Mouse (Mus musculus): Measurements from ENCODE around the gene Aph1a. TPM values are rescaled to one million over a fixed set of nuclear protein-coding genes. Genes with fewer than 3 reads are reported as not detected.
"Not testable (repeated sequence)": the region's sequence is repeated elsewhere in the genome, so short reads cannot be mapped to it uniquely, and the experiment has no call there.

Aph1a gene
- polyA plus RNA-seq, 1 experiment from 2014 or later = 34.9 TPM

DNA sequence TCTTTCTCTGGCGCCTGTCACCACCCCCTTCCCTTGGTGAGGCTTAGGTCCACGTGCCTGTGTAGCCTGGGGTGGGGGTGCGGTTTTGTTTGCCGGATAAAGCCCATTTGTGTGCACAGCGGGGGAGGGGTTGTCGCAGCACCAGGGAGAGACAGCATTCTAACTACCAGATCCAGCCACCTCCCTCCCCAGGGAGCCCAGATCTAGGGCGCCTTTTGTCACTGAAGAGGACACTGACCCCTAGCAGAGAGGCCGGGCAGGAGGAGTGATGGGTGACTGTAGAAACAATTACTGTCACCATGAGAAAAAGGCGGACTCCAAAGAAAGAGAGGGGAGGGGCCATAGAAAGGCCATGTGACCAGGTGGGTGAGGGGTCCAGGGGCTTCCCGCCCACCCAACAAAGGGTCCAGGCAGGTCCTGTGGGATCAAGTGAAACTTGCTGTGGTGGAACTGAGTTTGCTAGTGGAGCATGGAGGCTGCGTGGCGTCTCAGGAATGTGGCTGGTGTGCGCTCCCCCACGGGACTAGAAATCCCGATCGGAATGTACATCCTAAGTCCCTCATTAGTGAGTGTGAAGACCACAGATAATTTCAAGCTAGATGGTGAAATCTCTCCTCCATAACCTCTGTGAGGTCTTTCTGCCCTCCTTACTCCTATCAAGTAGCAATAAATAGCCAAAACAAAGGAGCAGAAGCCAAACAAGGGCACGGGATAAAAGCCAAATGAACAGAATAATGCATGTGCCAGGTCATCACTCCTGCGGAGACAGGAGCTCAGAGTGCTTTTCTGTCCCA lies 11.6 kb downstream of the Aph1a start:
- Histone ChIP-seq H3K36me3 (replicated peaks; ENCODE audit: control insufficient read depth, insufficient read depth) (no peaks in the 10 kb centered on the region), H3K9me3 (ENCODE audit: control insufficient read depth, low read length) (no peaks in the 10 kb centered on the region), H3K4me3 (replicated peaks; ENCODE audit: low read length) (peak overlapping the region; percentile 27), H3K4me1 (replicated peaks; ENCODE audit: control insufficient read depth, insufficient read depth, low read length) (peaks cover 21% of the 10 kb centered on the region), H3K27me3 (ENCODE audit: control insufficient read depth, insufficient read depth, low read length) (peaks cover 20% of the 10 kb centered on the region; the same call in 1 of the 2 replicates), H3K4me2 (replicated peaks) (peak overlapping the region; percentile 62), H3K27ac (no peak overlapping the region), H3K9ac (peak overlapping the region; percentile 38)
- DNase-seq (ENCODE audit: low spot score) = no peak
- WGBS = under 1% methylated on average over 18 of the region's 18 CpGs
- 0 out of 2 replicates have a peak, but pooled peaks have one; percentile 35 for ATAC-seq (ENCODE audit: low FRiP score)

DNA sequence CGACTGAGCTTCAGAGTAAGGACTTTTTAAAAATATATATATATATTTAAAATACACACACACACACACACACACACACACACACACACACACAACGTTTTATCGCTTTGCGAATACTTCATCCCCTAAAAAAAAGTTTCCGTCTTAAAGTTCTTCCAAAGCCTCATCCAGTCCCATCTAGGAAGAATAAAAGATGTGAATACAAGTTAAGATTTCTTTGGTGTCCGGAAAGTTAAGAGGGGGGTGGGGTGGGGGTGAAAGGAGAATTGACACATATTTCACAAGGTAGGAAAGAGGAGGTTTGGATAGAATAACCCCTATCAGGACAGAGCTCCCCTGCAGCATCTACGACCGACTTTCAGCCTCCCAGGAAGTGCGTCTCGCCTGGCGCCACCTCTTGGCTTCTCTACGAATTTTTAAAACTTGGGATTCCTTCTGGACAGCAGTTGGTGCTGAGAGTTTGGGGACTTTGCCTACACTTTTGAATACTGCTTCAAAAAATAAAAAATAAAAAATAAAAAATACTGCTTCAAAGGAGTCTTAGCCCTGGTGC lies 12.2 kb downstream of the Aph1a start:
- peak overlapping the region; percentile 62 for H3K4me2 ChIP-seq (replicated peaks)
- H3K4me1 ChIP-seq (replicated peaks; ENCODE audit: control insufficient read depth, insufficient read depth, low read length) = peaks cover 21% of the 10 kb centered on the region
- DNase-seq (ENCODE audit: low spot score) (peak; percentile 72), ATAC-seq (ENCODE audit: low FRiP score) (no peak)
- no peaks in the 10 kb centered on the region for H3K9me3 ChIP-seq (ENCODE audit: control insufficient read depth, low read length)
- WGBS = 1% methylated on average over 12 of the region's 12 CpGs
- H3K4me3 ChIP-seq (replicated peaks; ENCODE audit: low read length) = 0 out of 2 replicates have a peak overlapping the region, but pooled peaks have one; percentile 27
- H3K27ac ChIP-seq = no peak overlapping the region
- no peaks in the 10 kb centered on the region for H3K36me3 ChIP-seq (replicated peaks; ENCODE audit: control insufficient read depth, insufficient read depth)
- peak overlapping the region; percentile 38; the same call in 1 of the 2 replicates for H3K9ac ChIP-seq
- peaks cover 20% of the 10 kb centered on the region; the same call in 1 of the 2 replicates for H3K27me3 ChIP-seq (ENCODE audit: control insufficient read depth, insufficient read depth, low read length)

DNA sequence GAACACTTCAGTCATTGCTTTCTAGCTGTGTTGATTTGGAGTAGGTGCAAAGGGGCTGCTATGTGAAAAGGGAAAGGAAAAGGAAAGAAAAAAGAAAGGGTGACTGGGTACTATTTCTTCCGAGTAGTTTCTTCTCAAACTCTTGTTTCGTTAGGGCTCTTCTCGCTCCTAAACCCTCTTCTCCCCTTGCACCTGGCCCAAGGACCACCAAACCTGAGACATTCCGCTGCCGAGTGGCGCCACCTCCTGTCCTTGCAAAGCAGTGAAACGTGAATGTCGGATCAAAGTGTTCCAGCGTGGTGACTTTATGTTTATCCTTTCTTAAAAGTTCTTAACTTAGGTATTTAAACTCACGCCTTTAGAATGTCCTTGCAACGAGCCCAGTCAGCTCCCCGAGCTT lies 13.1 kb downstream of the Aph1a start:
- Histone ChIP-seq H3K4me1 (replicated peaks; ENCODE audit: control insufficient read depth, insufficient read depth, low read length) (peaks cover 21% of the 10 kb centered on the region), H3K4me2 (replicated peaks) (peak overlapping the region; percentile 62), H3K27ac (no peak overlapping the region), H3K4me3 (replicated peaks; ENCODE audit: low read length) (0 out of 2 replicates have a peak overlapping the region, but pooled peaks have one; percentile 10), H3K9me3 (ENCODE audit: control insufficient read depth, low read length) (no peaks in the 10 kb centered on the region), H3K9ac (no peak overlapping the region), H3K36me3 (replicated peaks; ENCODE audit: control insufficient read depth, insufficient read depth) (no peaks in the 10 kb centered on the region), H3K27me3 (ENCODE audit: control insufficient read depth, insufficient read depth, low read length) (peaks cover 20% of the 10 kb centered on the region; the same call in 1 of the 2 replicates)
- ATAC-seq (ENCODE audit: low FRiP score) = no peak
- under 1% methylated on average over 12 of the region's 12 CpGs for WGBS
- peak; percentile 65 for DNase-seq (ENCODE audit: low spot score)

DNA sequence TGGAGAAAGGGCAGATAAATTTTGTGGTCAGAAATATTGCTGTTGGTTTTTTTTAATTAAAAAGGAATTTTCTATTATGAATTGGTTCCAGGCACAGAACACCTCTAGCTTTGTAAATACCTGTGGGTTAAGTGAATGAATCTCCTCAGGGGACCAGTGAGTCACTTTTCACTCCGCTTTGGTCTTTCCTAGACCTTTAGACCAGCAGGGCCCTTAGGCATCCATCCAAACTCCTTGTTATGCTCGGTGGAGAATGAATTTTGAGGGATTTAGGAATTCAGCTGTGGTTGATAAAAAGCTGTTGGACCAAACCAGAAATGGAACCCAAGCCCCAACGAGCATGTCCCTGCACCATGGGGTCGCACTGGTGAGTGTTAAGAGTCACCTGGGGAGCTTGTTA lies 13.8 kb downstream of the Aph1a start:
- no peak for ATAC-seq (ENCODE audit: low FRiP score)

DNA sequence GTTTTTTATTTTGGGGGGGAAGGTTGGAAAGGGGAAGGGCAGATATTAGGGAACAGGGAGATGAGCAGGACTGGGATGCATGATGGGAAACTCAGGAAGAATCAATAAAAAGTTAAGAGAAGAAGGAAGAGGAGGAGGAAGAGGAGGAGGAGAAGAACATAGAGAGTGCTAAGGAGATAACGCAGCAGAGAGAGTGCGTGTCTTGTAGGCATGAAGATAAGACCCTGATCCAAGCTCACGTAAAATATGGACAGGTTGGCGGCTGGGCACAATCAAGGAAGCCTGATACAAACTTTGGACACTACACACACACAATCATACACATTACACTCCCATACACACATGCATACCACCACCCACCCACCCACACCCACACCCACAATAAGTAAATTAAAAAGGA lies 20.9 kb downstream of the Aph1a start:
- DNase-seq (ENCODE audit: low spot score) (no peak), ATAC-seq (ENCODE audit: low FRiP score) (no peak)
- Histone ChIP-seq H3K27ac (no peak overlapping the region), H3K27me3 (ENCODE audit: control insufficient read depth, insufficient read depth, low read length) (no peaks in the 10 kb centered on the region), H3K9ac (no peak overlapping the region), H3K9me3 (ENCODE audit: control insufficient read depth, low read length) (no peaks in the 10 kb centered on the region), H3K4me3 (replicated peaks; ENCODE audit: low read length) (no peak overlapping the region), H3K4me2 (replicated peaks) (no peak overlapping the region), H3K4me1 (replicated peaks; ENCODE audit: control insufficient read depth, insufficient read depth, low read length) (no peaks in the 10 kb centered on the region), H3K36me3 (replicated peaks; ENCODE audit: control insufficient read depth, insufficient read depth) (no peaks in the 10 kb centered on the region)
- 98% methylated on average over 4 of the region's 4 CpGs for WGBS

More for the DNA sequence above, 13.8 kb downstream of the Aph1a start:
- 56% methylated on average over 4 of the region's 4 CpGs for WGBS
- Histone ChIP-seq H3K4me3 (replicated peaks; ENCODE audit: low read length) (no peak overlapping the region), H3K4me2 (replicated peaks) (no peak overlapping the region), H3K27me3 (ENCODE audit: control insufficient read depth, insufficient read depth, low read length) (peaks cover 20% of the 10 kb centered on the region; the same call in 1 of the 2 replicates), H3K9ac (no peak overlapping the region), H3K27ac (no peak overlapping the region), H3K36me3 (replicated peaks; ENCODE audit: control insufficient read depth, insufficient read depth) (no peaks in the 10 kb centered on the region), H3K4me1 (replicated peaks; ENCODE audit: control insufficient read depth, insufficient read depth, low read length) (peaks cover 21% of the 10 kb centered on the region), H3K9me3 (ENCODE audit: control insufficient read depth, low read length) (no peaks in the 10 kb centered on the region)
- DNase-seq (ENCODE audit: low spot score) = no peak

DNA sequence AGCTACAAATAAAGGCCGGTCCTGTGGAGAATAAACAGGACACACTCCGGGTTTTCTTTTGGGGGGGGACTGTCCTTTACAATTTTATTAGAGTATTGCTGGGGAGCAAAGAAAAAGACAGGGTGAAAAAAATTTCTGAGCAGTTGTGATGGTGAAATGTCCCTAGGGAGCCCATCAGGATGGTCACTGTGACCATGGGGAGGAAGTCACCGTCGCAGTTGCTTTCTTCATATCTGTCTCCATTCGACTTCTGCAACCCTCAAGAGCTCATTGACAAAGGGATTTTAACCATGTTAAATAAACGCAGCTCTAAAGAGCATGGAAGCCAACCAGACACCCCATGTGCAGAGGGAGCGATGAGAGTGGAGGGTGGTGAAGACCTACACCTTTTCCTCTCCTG lies 23.0 kb downstream of the Aph1a start:
- H3K27me3 ChIP-seq (ENCODE audit: control insufficient read depth, insufficient read depth, low read length) = no peaks in the 10 kb centered on the region
- 80% methylated on average over 7 of the region's 7 CpGs for WGBS
- H3K36me3 ChIP-seq (replicated peaks; ENCODE audit: control insufficient read depth, insufficient read depth) = no peaks in the 10 kb centered on the region
- no peaks in the 10 kb centered on the region for H3K9me3 ChIP-seq (ENCODE audit: control insufficient read depth, low read length)
- no peak overlapping the region for H3K4me2 ChIP-seq (replicated peaks)
- H3K4me1 ChIP-seq (replicated peaks; ENCODE audit: control insufficient read depth, insufficient read depth, low read length) = no peaks in the 10 kb centered on the region
- H3K9ac ChIP-seq = no peak overlapping the region
- no peak for ATAC-seq (ENCODE audit: low FRiP score)
- H3K4me3 ChIP-seq (replicated peaks; ENCODE audit: low read length) = no peak overlapping the region
- no peak overlapping the region for H3K27ac ChIP-seq
- DNase-seq (ENCODE audit: low spot score) = no peak

DNA sequence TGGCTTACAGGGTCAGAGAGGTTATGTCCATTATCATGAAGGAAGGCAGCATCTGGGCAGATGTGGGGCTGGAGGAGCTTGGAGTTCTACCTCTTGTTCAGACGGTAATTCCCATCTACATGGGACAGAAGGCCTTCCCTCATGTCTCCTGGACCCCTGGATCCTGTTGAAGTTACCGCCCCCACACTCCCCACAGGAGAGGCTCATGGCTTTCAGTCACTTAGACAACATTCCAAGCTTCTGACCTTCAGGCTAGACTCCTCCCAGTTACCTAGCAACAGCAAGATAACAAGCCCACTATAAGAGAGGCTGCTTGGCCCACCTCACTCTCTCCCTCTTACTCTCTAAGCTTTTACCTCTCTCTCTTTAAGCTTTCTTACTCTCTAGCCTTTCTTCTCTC lies 26.8 kb downstream of the Aph1a start:
- not testable (repeated sequence) for H3K9me3 ChIP-seq (ENCODE audit: control insufficient read depth, low read length); H3K4me1 ChIP-seq (replicated peaks; ENCODE audit: control insufficient read depth, insufficient read depth, low read length); H3K27ac ChIP-seq; H3K36me3 ChIP-seq (replicated peaks; ENCODE audit: control insufficient read depth, insufficient read depth); H3K4me2 ChIP-seq (replicated peaks); H3K27me3 ChIP-seq (ENCODE audit: control insufficient read depth, insufficient read depth, low read length); H3K9ac ChIP-seq; H3K4me3 ChIP-seq (replicated peaks; ENCODE audit: low read length); DNase-seq (ENCODE audit: low spot score); ATAC-seq (ENCODE audit: low FRiP score)
- 60% methylated on average over 2 of the region's 2 CpGs for WGBS

DNA sequence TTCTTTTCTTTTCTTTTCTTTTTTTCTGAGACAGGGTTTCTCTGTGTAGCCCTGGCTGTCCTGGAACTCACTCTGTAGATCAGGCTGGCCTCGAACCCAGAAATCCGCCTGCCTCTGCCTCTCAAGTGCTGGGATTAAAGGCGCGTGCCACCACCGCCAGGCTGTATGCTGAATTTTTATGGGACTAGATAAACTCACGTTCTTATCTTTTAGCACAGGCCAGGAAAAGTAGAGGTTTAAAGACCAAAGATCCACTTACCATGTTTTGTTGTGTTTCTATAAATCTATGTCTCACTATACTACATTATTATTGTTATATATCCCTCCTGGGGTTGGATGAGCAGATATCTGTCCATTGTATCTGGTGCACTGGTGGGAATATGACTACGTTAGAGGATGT lies 29.7 kb downstream of the Aph1a start:
- H3K27ac ChIP-seq; H3K4me1 ChIP-seq (replicated peaks; ENCODE audit: control insufficient read depth, insufficient read depth, low read length); DNase-seq (ENCODE audit: low spot score); H3K4me3 ChIP-seq (replicated peaks; ENCODE audit: low read length); H3K4me2 ChIP-seq (replicated peaks); H3K9me3 ChIP-seq (ENCODE audit: control insufficient read depth, low read length); ATAC-seq (ENCODE audit: low FRiP score); H3K9ac ChIP-seq; H3K36me3 ChIP-seq (replicated peaks; ENCODE audit: control insufficient read depth, insufficient read depth); H3K27me3 ChIP-seq (ENCODE audit: control insufficient read depth, insufficient read depth, low read length): not testable (repeated sequence)
- 90% methylated on average over 7 of the region's 7 CpGs for whole genome bisulfite sequencing

DNA sequence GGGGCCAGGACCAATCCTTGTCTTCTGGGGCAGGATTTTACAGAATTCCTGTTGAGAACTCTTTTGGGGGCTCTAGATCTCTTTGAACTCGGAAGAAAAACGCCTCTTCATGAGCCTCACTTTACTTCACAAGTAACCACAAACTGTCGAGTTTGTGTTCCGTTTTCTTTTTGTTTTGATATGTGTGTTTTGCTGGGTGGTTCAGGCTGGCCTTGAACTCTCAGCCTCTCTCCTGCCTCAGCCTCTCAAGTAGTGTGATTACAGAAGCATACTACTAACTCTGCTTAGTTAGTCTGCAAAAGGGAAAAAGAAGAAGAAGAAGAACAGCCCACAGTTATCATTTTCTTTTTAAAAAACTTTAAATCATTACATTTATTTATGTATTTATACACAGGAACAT lies 30.4 kb downstream of the Aph1a start:
- no peaks in the 10 kb centered on the region for H3K9me3 ChIP-seq (ENCODE audit: control insufficient read depth, low read length)
- ATAC-seq (ENCODE audit: low FRiP score) = no peak

More for the DNA sequence above, 30.4 kb downstream of the Aph1a start:
- DNase-seq (ENCODE audit: low spot score) = no peak
- no peak overlapping the region for H3K27ac ChIP-seq
- 83% methylated on average over 4 of the region's 4 CpGs for WGBS
- H3K9ac ChIP-seq = no peak overlapping the region
- H3K27me3 ChIP-seq (ENCODE audit: control insufficient read depth, insufficient read depth, low read length) = no peaks in the 10 kb centered on the region
- no peaks in the 10 kb centered on the region for H3K36me3 ChIP-seq (replicated peaks; ENCODE audit: control insufficient read depth, insufficient read depth)
- no peak overlapping the region for H3K4me2 ChIP-seq (replicated peaks)
- H3K4me3 ChIP-seq (replicated peaks; ENCODE audit: low read length) = no peak overlapping the region
- no peaks in the 10 kb centered on the region for H3K4me1 ChIP-seq (replicated peaks; ENCODE audit: control insufficient read depth, insufficient read depth, low read length)

Data from hindbrain, embryonic 14.5 days (tissue).